Mouse (Mus musculus) activated CD4-positive, CD25-positive, alpha-beta regulatory T cell, adult 4 months (primary cell): ENCODE data around the gene Elf2. TPM values are rescaled to one million over a fixed set of nuclear protein-coding genes. Genes with fewer than 3 reads are reported as not detected.

ENCODE experiments used
- ATAC-seq: one replicate; pipeline ENCODE4 v1.8.0; 2017
- polyA plus RNA-seq, 2 experiments: library from polyadenylated mRNA; unstranded; fragments of 100-300 nt; shearing (Covaris generic); gene quantifications; one replicate each; pipeline ENCODE4 v1.2.1; 2017

Gene Elf2
- polyA plus RNA-seq = 10 to 100 TPM; 41.0 to 54.1 TPM

DNA sequence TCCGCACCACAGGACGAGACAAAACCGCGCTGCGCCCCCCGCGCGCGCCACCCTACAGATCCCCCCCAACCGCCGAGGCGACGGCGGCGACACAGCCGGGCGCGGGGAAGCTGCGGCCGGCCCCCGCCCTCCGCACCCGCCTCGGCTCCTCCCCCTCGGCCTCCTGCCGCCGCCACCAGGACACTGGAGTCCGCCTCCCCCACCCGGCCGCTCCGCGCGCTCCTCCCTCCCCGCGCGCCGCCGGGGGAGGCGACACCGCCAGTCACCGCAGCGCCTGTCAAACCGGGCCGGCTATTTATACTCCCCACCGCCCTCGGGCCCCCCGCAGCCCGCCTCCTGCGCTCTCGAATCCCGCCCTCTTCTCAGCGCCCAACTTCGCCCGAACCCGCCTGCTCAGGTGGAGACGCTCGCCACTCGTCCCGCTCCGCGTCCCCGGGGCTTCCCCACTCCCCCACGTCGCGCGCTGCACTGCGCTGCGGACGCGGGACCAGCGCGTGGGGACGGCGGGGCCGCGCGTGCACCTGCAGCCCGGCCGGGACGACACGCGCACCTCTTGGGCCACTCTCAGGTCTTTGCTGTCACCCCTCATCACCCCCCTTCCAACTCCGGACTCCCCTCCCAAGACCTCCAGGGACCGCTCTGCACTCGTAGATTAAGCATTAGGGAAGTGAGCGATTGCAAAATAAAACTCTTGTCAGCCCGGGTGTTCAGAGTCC is at the start of gene Elf2:
Gene Elf2 (minus strand): TSS at position 112 of the 716 bp plus-strand sequence.
- ATAC-seq = peak; percentile 38

DNA sequence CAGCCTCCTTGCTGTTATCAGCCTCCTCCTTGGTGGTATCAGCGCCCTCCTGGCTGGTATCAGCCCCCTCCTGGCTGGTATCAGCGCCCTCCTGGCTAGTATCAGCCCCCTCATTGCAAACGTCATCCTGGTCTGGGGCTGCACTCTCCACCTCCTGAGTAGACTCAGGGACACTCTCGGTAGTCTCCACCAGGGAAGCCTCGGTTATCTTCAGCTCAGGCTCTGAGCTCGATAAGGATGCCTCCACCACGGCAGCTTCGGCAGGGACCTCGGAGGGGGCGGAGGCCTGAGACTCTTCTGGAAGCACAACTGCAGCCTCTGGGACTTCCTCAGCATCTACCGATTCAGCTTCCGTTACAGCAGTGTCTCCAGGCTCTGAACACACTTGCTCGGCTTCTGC is 48.4 kb upstream of the Elf2 start:
- no peak for ATAC-seq

DNA sequence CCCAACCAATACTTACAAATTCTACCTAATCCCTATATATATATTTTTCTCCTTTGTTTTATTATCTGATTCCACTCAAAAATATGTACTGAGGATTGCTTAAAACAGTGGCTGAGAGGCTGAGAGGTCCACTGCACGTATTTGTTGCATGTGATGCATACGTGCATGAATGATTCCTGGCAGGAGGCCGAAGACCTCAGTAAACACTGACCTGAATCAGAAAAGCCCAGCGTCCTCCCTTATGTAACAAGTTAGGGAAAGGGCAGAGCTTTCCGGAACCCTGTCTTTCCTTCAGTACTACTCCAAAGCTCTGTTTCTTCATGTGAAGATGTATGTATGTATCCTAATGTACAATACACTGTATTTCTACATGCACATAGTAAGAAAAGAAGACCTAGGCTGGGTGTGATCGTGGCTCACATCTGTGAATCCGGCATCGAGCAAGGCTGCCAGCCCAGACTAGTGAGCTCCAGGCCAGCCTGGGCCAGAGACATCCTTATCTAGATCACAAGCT is 47.5 kb upstream of the Elf2 start:
- ATAC-seq = no peak

DNA sequence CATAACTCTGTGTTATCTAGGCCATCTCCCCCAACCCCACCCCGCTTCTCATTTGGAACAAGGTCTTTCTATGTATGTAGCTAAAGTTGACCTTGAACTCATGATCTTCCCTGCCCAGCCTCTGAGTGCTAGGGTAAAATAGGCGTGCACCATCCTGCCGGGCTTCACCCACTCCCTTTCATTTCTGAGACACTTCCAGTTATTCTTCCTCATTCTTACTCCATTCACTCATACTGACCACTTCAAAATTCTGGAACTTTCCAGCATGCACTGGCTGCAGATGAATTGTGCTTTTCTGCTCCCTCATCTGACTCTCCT is 46.6 kb upstream of the Elf2 start:
- no peak for ATAC-seq

DNA sequence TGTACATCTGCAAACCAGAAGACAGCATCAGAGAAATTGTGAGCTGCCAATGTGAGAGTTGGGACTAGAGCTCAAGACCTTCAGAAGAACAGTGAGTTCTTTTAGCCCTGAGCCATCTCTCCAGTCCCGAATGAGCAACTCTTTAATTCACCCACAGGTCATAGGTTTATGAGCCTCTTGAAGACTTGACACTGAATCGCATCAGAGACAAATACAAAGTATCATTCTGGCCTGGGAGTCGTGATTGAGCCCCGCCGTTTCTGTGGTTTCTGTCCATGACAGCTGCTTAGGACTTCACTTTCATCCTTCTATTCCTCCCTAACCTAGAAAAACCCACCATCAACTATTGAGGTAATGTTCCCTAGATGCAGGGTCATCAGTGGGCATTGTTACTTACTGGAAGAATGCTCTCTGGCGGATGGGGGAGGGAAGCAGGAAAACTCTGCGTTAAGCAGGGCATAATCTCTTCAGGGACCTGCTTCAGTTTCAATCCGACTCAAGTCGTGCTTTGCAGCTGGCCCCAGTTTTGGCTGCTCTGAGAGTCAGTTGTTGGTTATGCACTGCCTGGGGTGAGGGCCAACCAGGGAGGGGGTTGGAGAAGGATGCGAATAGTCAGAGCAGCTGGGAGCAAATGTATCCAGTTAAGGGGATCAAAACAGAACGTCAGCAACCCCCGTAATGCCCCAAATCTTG is 46.1 kb upstream of the Elf2 start:
- ATAC-seq = no peak

DNA sequence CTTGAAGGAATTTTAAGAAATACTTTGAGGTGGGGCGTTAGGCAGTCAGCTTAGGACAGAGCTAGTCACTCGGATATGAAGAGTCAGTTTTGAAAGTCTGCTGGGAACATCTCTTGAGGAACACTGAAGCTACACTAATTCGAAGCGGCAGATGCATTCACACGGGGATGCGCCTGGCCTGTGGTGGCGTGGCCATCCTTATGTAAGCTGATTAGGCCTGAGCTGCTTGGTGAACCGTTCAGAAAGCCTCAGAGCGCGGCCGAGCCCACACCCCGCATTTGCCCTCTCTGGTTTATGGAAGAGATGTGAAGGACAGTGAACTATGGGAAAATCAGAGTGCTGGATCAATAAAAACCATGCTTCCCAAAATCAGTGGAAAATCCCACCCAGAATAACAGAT is 42.9 kb upstream of the Elf2 start:
- ATAC-seq = no peak

DNA sequence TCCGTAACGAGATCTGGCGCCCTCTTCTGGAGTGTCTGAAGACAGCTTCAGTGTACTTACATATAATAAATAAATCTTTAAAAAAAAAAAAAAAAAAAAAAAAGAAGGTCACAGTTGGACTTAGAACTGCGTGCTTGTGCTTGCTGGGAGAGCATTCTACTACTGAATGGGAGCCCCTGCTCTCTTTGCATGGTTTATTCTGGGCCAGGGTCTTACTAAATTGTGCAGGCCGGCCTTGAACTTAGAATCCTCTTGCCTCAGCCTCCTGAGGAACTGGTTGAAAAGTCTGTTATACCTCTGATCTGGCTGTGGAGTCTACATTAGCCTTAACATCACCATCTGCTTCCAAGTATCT is 40.2 kb upstream of the Elf2 start:
- no peak for ATAC-seq

DNA sequence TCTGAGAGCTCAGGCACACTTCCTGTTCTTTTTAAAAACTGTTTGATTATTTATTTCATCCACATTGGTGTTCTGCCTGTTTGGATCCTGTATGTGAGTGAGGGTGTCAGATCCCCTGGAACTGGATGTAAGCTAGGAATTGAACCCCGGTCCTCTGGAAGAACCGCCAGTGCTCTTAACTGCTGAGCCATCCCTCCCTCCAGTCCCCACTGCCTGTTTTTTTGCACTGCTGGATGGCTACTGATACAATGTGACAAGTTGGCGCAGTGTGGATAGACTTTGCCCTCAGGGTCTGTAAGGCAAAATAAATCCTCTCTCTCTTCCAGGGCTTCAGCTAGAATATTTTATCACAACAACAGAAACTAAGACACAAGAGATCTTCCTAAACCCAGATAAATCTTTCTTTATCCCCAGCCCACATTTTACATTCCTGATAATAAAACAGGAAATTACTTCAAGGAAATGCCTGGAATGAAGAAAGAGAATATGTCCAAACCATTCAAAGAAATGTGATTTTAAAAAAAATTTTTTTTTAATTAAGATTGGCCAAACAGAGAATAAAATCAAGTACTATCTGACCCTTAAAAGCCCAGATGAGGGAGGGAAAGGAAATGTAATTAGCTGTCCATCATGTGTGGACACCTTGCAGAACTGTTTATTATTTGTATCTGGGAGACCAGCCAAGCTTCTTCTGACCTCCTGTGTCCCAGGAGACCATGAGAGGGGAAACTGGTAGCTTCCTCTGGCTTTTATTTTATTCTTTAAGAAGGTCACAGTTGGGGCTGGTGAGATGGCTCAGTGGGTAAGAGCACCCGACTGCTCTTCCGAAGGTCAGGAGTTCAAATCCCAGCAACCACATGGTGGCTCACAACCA is 39.6 kb upstream of the Elf2 start:
- no peak for ATAC-seq

DNA sequence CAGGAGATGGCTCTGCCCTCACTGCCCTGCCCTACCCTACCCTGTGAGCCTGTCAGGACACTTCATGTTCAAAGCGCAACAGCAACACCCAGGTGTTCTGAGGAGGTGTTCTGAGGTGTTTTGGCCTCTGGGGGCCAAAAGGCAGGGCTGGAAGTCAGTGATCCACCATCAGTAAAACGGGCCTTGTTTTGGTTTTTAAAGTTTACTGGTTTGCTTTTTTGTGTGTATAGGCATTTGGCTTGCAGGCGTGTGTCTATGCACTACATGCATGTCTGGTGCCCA is 38.1 kb upstream of the Elf2 start:
- ATAC-seq = no peak

DNA sequence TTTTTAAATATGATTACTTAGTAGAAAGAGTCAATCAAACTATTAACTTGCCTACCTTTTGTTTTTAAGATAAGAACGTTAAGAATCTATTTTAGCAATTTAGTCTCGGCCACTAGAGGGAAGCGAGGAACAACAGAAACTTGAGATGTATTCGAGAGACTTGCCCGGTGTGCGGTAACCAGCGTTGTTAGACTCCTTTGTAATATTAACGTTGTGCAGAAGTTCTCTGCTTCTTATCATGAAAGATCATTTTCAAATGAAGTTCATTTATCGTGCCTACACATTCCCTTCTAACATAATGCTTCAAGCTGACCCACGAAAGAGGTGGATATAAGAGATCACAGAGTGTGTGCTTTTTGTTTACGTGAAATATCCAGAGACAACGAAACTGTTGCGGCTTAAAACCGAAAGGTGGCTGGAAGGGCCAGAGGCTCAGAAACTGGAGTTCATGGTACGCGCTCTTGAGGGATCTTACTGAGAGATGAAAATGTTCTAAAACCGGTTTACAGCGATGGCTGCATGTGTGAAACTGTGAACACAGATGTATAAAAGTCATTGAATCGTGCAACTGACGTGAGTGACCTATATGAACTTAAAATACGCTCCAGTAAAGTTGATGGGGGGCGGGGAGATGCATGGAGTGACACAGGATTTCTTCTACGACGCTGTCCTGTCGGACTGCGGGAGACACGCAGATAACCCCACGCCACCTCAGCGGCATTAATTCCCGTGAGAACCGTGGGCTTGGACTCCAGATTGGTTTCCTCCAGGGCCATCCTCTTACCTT is 37.6 kb upstream of the Elf2 start:
- ATAC-seq = peak; percentile 69

DNA sequence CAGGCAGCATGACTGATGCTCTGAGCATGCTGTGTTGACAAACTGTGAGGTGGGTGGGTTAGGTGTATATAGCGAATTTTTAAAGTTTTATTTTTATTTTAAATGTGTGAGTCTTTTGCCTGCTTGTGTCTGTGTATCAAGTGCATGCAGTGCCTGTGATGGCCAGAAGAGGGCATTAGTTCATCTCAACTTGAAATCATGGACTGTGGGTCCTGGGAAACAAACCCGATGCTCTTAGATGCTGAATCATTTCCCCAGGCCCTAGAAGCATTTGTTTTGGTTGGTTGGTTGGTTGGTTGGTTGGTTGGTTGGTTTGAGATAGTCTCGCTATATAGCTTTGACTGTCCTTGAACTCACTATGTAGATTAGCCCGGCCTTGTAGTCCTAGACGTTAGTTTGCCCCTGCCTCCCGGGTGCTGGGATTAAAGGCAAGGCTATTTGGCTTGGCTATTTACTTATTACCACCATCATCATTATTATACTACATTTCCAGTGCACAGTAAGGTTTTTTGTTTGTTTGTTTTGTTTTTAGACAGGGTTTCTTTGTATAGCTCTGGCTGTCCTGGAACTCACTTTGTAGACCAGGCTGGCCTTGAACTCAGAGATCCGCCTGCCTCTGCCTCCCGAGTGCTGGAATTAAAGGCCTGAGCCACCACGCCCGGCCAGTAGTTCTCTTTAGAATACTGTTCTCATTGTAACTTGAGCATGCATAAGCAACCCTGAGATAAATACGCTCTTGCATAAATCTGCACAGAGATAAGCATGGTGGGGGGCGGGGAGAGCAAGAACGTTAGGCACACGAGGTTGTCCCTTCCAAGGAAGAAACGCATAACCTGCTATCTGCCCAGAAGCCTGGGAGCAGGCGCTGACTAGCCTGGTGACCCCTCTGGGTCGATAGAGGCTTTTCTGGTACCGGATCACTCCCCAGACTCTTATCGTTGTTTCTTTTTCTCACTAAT is 35.1 kb upstream of the Elf2 start:
- ATAC-seq = peak; percentile 50

DNA sequence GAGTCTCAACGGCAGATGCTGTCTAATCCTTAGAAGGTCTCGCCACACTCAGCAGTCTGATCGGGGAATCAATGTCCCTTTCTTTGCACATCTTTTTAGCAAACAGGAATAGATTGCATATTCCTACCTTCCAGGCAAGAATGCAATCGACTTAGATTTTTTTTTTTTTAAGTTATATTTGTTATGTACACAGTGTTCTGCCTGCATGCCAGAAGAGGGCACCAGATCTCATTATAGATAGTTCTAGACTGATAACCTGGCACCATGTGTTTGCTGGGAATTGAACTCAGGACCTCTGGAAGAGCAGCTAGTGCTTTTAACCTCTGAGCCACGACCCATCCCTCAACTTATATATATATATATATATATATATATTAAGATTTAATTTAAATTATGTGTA is 33.1 kb upstream of the Elf2 start:
- ATAC-seq = no peak

DNA sequence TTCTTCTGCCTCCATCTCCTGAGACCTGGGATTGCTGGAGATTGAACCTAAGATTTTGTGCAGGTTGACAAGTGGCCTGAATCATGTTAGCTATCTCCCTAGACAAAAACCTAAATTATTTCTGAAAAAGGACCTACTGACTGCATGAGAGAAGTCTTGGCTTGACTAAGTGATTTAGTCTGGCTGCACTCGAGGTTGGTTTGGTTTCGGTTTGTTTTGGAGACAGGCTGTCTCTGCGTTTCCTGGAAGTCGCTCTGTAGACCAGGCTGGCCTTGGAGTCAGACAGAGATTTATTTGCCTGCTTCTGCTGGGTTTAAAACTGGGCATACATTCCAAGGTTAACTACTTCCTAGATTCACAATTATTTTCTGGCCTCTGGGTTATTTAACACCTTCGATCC is 32.4 kb upstream of the Elf2 start:
- ATAC-seq = peak; percentile 57

DNA sequence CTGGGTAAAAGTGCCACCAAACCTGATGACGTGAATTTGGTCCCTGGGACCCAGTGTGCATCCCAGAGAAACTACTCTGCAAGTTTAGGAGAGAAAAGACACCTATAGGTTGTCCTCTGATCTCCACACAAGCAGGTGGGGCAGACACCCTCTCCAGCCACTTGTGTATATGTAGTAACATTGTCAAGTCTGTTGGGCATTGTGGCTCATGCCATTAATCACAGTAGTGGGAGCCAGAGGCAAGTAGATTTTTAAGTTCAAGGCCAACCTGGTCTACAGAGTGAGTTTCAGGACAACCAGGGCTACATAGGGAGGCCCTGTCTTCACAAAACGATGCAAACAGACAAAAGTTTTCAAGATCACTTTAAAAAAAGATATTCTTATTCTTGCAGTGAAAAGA is 31.4 kb upstream of the Elf2 start:
- no peak for ATAC-seq

DNA sequence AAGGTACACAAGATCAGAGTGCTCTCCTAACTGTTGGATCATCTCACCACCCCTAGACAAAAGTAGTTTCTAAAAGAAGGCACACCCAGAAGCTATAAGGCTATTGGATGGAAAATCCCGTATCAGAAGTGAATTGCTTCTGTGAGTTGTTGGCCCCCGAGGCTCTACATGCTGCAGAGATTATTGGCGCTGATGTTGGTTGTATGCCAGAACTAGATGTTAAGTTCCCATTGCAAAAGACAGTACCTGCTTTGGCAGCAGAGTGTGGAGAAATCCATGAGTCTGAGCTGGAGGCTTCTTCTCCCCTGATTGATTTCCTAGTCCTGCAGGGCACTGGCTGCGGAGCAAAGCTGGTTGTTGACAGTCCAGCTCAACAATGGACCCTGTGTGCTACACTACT is 27.5 kb upstream of the Elf2 start:
- no peak for ATAC-seq

DNA sequence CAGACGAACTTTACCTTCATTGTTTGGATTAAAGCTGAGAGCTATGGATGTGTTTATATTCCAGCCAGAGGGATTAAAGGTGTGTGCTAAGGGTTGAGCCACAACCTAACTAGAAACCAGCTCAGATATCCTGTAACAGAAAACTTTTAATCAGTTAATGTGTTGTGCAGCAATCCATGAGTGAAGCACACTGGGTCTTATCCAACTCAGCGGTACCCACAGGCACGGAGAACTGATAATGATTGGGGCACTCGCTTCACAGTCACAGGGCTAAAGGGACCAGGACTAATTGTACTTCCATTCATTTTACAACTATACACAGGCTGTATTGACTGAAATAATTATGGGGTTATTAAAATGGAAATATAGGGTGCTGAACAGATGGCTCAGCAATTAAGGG is 26.5 kb upstream of the Elf2 start:
- no peak for ATAC-seq

DNA sequence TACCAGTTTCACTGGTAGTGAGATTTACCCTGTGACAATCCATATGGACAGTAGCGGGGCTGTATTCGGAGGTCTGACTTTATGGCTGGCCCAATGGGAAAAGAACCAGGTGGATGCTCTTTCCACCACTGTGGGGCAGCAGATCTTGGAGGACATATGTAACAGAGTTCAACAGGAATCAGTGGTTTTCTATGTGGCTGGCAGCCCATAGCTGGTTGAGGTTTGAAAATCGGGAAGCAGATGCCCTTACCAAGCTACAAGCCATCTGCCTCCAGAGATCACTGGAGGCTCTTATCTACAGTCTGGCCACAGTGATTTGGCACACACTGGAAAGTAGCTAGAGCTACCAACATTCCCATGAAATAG is 25.0 kb upstream of the Elf2 start:
- ATAC-seq = no peak

DNA sequence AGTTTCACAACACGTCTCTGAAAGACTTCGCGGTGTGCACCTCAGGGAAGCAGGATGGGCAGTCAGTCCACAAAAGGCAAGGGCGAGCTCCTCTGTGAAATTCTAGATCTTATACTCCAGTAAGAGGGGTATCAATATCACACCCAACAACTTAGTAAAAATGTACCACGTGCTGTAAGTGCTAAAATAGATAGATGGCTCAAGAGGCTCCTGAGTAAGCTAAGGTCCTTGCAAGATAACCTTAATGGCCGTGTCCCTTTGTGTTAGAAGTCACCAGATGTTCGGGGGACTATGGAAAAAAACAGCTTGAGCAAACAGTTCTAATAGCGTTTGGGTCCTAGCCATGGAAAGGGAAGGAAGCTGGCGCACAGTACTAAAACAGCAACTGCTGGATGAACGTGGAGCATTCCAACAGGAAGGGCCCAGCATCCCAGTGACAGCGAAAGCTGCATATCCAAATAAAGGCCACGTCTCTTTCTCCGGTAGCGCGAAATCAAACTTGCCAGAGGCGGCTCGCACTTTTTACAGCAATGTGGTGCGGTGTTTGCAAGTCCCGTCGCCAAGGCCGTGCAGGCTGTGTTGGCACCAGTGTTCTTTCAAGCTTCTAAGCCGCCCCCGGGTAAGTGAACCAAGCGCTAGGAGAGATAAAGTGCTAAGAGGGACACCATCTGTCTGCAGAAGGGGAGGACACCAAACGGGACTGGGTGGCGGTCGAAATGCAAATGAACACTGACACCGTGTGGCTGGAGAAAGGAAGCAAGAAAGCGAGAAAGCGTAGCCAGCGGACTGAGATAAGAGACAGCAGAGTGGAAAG is 24.4 kb upstream of the Elf2 start:
- peak; percentile 95 for ATAC-seq

DNA sequence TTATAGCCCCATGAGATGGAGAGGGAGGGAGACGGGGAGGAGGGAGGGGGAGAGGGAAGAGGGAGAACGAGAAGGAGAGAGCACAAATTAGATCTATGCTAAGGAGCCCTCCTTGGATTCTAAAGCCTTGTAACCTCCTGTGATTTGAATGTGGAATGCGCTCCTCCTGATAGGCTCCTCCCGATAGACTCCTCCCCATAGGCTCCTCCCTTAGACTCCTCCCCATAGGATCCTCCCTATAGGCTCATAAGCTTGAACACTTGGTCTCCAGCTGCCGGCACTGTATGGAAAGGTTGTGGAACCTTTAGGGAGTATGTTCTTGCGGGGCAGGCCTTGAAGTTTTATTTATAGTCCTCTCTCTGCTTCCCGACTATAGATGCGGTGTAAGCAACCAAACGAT is 20.6 kb upstream of the Elf2 start:
- no peak for ATAC-seq

DNA sequence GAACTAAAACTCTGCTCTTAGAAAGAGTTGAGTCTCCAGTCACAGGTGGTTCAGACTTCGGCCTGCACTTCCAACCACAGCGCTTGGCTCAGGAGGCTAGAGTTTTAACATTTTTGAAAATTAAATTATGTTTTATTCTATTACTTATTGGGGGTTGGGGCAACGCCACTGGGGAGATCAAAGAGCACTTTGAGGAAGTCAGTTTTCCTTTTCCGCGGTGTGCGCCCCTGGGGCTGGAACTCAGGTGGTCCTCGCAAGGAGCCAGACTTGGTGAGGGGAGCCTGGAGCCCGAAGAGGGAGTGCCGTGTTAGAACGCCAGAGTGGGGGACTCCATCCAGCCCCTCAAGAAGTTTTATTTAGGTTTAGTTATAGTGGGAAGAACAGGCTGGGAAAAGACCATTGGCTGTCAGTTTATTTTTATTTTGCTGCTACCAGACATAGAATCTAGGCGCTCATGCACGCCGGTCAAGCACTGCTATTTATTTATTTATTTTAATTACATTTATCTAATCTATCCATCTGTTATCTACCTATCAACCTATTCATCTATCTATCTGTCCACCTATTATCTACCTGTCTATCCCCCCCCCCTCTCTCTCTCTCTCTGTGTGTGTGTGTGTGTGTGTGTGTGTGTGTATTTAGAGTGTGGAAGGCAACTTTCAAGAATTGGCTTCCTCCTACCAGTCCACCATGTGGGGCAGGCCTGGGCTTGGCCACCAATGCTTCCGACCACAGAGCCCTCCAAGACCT is 19.3 kb upstream of the Elf2 start:
- no peak for ATAC-seq
